Mouse (Mus musculus) heart, postnatal 0 days (tissue): ENCODE measurements around the gene Pkd1l3.

Source experiments
- CTCF ChIP-seq: IDR thresholded peaks from 2 replicates; pipeline ENCODE4 v1.5.1; 2016; ENCODE audit warnings: antibody characterized with exemption, control low read depth, low read depth
- EP300 ChIP-seq: IDR thresholded peaks from 2 replicates; pipeline ENCODE4 v1.6.1; 2016; ENCODE audit warnings: antibody characterized with exemption, low read depth

- TF ChIP-seq CTCF (peak; percentile 67), EP300 (no peak)
Measured at GRCm38 (mm10) chr8:109595854-109596253, 18.5 kb upstream of the Pkd1l3 start.
